Mouse (Mus musculus) G1E (cell line): ENCODE results near the gene Dlgap3. TPM values are rescaled to one million over a fixed set of nuclear protein-coding genes. Genes with fewer than 3 reads are reported as not detected.

Experiments
- ATAC-seq: 2 replicates; pipeline ENCODE4 v1.8.0; 2016; ENCODE audit warnings: mild to moderate bottlenecking; ENCODE audit not compliant: insufficient number of reproducible peaks, poor library complexity, low FRiP score, severe bottlenecking; ENCODE audit errors: extremely low read depth
- DNase-seq: peaks from one replicate; pipeline ENCODE4 v3.0.0; 2012; ENCODE audit warnings: low spot score
- H3K27me3 ChIP-seq: 2 replicates; pipeline ENCODE4 v1.6.1; 2012; ENCODE audit warnings: mild to moderate bottlenecking, low read length, inconsistent platforms; ENCODE audit not compliant: insufficient read depth
- H3K36me3 ChIP-seq: replicated peaks from 2 replicates; pipeline ENCODE3; 2012; ENCODE audit warnings: mild to moderate bottlenecking, inconsistent platforms
- H3K4me1 ChIP-seq: 2 replicates; pipeline ENCODE4 v1.6.1; 2012; ENCODE audit warnings: low read depth, low read length, inconsistent platforms, mixed read lengths; ENCODE audit not compliant: insufficient read depth
- H3K4me3 ChIP-seq: 2 replicates; pipeline ENCODE4 v1.5.1; 2012; ENCODE audit warnings: low read depth, mild to moderate bottlenecking, inconsistent platforms, low read length, moderate library complexity, mixed read lengths
- H3K9me3 ChIP-seq: replicated peaks from 2 replicates; pipeline ENCODE4 v1.6.1; 2012; ENCODE audit warnings: inconsistent platforms
- CTCF ChIP-seq: IDR thresholded peaks from 2 replicates; pipeline ENCODE4 v1.5.1; 2012; ENCODE audit warnings: low read depth, low read length, inconsistent platforms, mixed read lengths
- GATA1 ChIP-seq: IDR thresholded peaks from 2 replicates; pipeline ENCODE4 v1.6.1; 2012; ENCODE audit warnings: borderline replicate concordance, low read length, inconsistent platforms, mixed read lengths
- GATA2 ChIP-seq: IDR thresholded peaks from 2 replicates; pipeline ENCODE4 v1.6.1; 2012; ENCODE audit warnings: low read depth, low read length, inconsistent platforms, borderline replicate concordance
- POLR2AphosphoS5 ChIP-seq: IDR thresholded peaks from 2 replicates; pipeline ENCODE4 v1.6.1; 2012; ENCODE audit warnings: low read depth, low read length, inconsistent platforms; ENCODE audit not compliant: insufficient replicate concordance
- TAL1 ChIP-seq: conservative IDR thresholded peaks from 2 replicates; pipeline ENCODE4 v1.6.1; 2012; ENCODE audit warnings: low read depth, low read length, inconsistent platforms, mixed read lengths
- polyA plus RNA-seq: library from polyadenylated mRNA; stranded (reverse); fragments of >175 nt; gene quantifications from 2 replicates; pipeline ENCODE4 v1.2.3, GENCODE M21; 2012
- total RNA-seq, 2 experiments: library from RNA; stranded (forward) in 1 of 2; stranded (reverse) in 1 of 2; fragments of 200-1000 nt in 1 of 2; fragments of >200 nt in 1 of 2; fragmentation: Nextera tagmentation in 1 of 2; gene quantifications; 2 replicates each; pipeline ENCODE4 v1.2.3; 2014 to 2017

Gene Dlgap3
- total and polyA plus RNA-seq, 3 experiments: 0.05 TPM; not detected in 2

GRCm38 (mm10) chr4:127138486-127138885 lies 30.5 kb upstream of the Dlgap3 start:
- TF ChIP-seq GATA2 (no peak), TAL1 (no peak), GATA1 (no peak), CTCF (no peak), POLR2AphosphoS5 (no peak)
- Histone ChIP-seq H3K36me3 (no peaks in the 10 kb centered on the region), H3K27me3 (peaks cover 3% of the 10 kb centered on the region; the same call in 1 of the 2 replicates), H3K4me3 (no peak overlapping the region), H3K9me3 (no peaks in the 10 kb centered on the region), H3K4me1 (no peaks in the 10 kb centered on the region)
- DNase-seq (no peak), ATAC-seq (no peak)

- no peaks in the 10 kb centered on the region for H3K9me3 ChIP-seq
- TF ChIP-seq GATA1: no peak
- no peak for TF ChIP-seq GATA2
- TF ChIP-seq CTCF: no peak
- no peak for TF ChIP-seq TAL1
- no peak for TF ChIP-seq POLR2AphosphoS5
- no peak overlapping the region for H3K4me3 ChIP-seq
- no peaks in the 10 kb centered on the region for H3K36me3 ChIP-seq
- H3K4me1 ChIP-seq: no peaks in the 10 kb centered on the region
- H3K27me3 ChIP-seq: no peaks in the 10 kb centered on the region
- DNase-seq (no peak), ATAC-seq (no peak)
Measured at GRCm38 (mm10) chr4:127150031-127150430, 19.0 kb upstream of the Dlgap3 start.

DNA sequence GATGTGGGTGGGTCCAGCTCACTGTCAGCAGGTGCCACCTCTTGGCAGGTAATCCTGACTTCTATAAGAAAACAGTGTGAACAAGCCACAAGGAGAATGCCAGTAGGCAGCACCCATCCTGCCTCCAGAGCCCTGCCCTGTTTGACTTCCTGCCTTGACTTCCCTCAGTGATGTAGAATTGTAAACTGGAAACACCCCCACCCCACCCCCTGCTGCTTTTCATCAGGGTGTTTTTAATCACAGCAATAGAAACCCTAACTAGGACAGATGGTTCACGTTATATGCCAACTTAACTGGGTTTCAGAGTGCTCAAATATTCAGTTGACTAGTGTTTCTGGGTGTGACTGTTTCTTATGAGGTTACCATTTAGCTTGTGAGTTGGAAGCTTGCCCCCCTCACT lies 15.7 kb upstream of the Dlgap3 start:
- no peaks in the 10 kb centered on the region for H3K9me3 ChIP-seq
- DNase-seq (no peak), ATAC-seq (no peak)
- H3K4me3 ChIP-seq: no peak overlapping the region
- no peaks in the 10 kb centered on the region for H3K36me3 ChIP-seq
- H3K4me1 ChIP-seq: no peaks in the 10 kb centered on the region
- no peaks in the 10 kb centered on the region for H3K27me3 ChIP-seq
- TF ChIP-seq POLR2AphosphoS5 (no peak), GATA2 (no peak), CTCF (no peak), GATA1 (no peak), TAL1 (no peak)

- H3K9me3 ChIP-seq: no peaks in the 10 kb centered on the region
- H3K4me1 ChIP-seq: no peaks in the 10 kb centered on the region
- no peaks in the 10 kb centered on the region for H3K27me3 ChIP-seq
- no peak for TF ChIP-seq GATA1
- TF ChIP-seq POLR2AphosphoS5: no peak
- no peak for TF ChIP-seq CTCF
- TF ChIP-seq GATA2: no peak
- TF ChIP-seq TAL1: no peak
- H3K4me3 ChIP-seq: no peak overlapping the region
- H3K36me3 ChIP-seq: no peaks in the 10 kb centered on the region
- DNase-seq: no peak
- no peak for ATAC-seq
Measured at GRCm38 (mm10) chr4:127155757-127156156, 13.2 kb upstream of the Dlgap3 start.

GRCm38 (mm10) chr4:127157746-127158145 lies 11.3 kb upstream of the Dlgap3 start:
- DNase-seq (no peak), ATAC-seq (no peak)
- no peak for TF ChIP-seq GATA2
- no peak for TF ChIP-seq POLR2AphosphoS5
- TF ChIP-seq GATA1: no peak
- TF ChIP-seq CTCF: no peak
- TF ChIP-seq TAL1: no peak
- Histone ChIP-seq H3K27me3 (no peaks in the 10 kb centered on the region), H3K4me1 (no peaks in the 10 kb centered on the region), H3K36me3 (no peaks in the 10 kb centered on the region), H3K4me3 (no peak overlapping the region), H3K9me3 (no peaks in the 10 kb centered on the region)

- ATAC-seq (no peak), DNase-seq (no peak)
- peaks cover 12% of the 10 kb centered on the region for H3K9me3 ChIP-seq
- H3K27me3 ChIP-seq: no peaks in the 10 kb centered on the region
- no peaks in the 10 kb centered on the region for H3K36me3 ChIP-seq
- TF ChIP-seq CTCF (no peak), GATA1 (no peak), POLR2AphosphoS5 (no peak), TAL1 (no peak), GATA2 (no peak)
- no peaks in the 10 kb centered on the region for H3K4me1 ChIP-seq
- H3K4me3 ChIP-seq: no peak overlapping the region
Measured at GRCm38 (mm10) chr4:127163926-127164325, 5.1 kb upstream of the Dlgap3 start.
